18 mouse cellular contexts compared by ENCODE assay signal in genomic region chr11:33908360-33909175, GRCm38 (mm10). TPM values are rescaled to one million over a fixed set of nuclear protein-coding genes. Genes with fewer than 3 reads are reported as not detected.
"Had no signal": no experiment of that assay in that cellular context is flagged by ENCODE, and none has a peak within 500 bp of the region (broad histone marks: within the 10 kb centered on the region; RNA-seq: fewer than 3 reads in every experiment).

No protein-coding gene starts in this region.

- H3K4me1 ChIP-seq: megakaryocyte, embryonic 14.5 days had no signal

- H3K9ac ChIP-seq: limb, embryonic 15.5 days; liver, embryonic 12.5 days; lung, embryonic 14.5 days; midbrain, embryonic 12.5 days; neural tube, embryonic 12.5 days had no signal

- H3K27me3 ChIP-seq: limb, embryonic 15.5 days; liver, embryonic 12.5 days; neural tube, embryonic 12.5 days had no signal

- H3K4me3 ChIP-seq: limb, embryonic 15.5 days; liver, embryonic 12.5 days; megakaryocyte, embryonic 14.5 days; midbrain, embryonic 12.5 days; neural tube, embryonic 12.5 days had no signal

- ATAC-seq: liver, embryonic 12.5 days had no signal

- DNase-seq: kidney, adult 8-10 months; kidney, postnatal 25 days; layer of hippocampus, postnatal 36 days; lung, embryonic 14.5 days; lung, postnatal 10 days; lung, postnatal 4 days; retina, postnatal 1 day; right cerebral cortex, postnatal 4 days; spleen, adult 18-20 months; thymus, adult 18-20 months; thymus, postnatal 36 days had no signal

- H3K36me3 ChIP-seq: limb, embryonic 15.5 days; liver, embryonic 12.5 days; midbrain, embryonic 12.5 days; neural tube, embryonic 12.5 days had no signal

- H3K27ac ChIP-seq: limb, embryonic 15.5 days; liver, embryonic 12.5 days; midbrain, embryonic 12.5 days; neural tube, embryonic 12.5 days had no signal

- H3K4me2 ChIP-seq: limb, embryonic 15.5 days; liver, embryonic 12.5 days; lung, embryonic 14.5 days; midbrain, embryonic 12.5 days; neural tube, embryonic 12.5 days had no signal

- H3K9me3 ChIP-seq: limb, embryonic 15.5 days; liver, embryonic 12.5 days; midbrain, embryonic 12.5 days; neural tube, embryonic 12.5 days had no signal

RNA-seq across cellular contexts. Expression of gene Kcnmb1, which starts 54.2 kb away (rescaled TPM):
- total RNA-seq: monocyte, adult 5-6 weeks; neutrophil, adult 5-6 weeks had no signal
